Mouse (Mus musculus): ENCODE results near the gene Pds5a. TPM values are rescaled to one million over a fixed set of nuclear protein-coding genes. Genes with fewer than 3 reads are reported as not detected.

Gene Pds5a
- polyA plus RNA-seq, 1 experiment from 2014 or later, result 78.4 TPM

DNA sequence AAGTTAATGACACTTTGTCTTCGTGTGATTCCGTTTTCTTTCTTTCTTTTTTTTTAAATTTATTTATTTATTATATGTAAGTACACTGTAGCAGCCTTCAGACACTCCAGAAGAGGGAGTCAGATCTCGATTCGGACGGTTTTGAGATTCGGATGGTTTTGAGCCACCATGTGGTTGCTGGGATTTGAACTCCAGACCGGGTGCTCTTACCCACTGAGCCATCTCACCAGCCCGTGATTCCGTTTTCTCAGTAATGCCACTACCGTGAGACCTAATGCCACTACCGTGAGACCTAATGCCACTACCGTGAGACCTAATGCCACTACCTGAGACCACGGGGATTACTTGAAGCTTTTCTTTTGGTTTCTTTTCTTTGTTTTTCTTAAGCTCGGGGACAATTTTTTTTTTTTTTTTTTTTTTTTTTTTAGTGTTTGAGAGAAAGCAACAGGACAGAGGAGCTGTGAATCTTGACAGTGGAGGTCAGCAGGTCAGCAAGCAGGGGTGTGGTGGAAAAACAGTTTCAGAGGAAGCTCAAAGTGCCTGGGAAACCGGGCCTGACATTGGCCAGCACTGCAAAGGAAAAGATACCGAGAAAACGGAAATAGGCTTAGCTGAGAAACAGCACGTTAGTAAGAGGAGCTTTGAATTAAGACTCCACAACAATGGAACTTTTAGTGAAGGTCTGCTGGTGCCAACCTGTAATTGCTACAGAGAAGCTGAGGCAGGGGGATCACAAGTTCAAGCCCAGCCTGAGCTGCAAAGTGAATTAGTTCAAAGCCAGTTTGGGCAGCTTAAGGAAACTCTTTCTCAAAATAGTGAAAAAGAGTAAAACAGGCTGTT, 19.2 kb upstream of the Pds5a start:
- no peaks in the 10 kb centered on the region for H3K4me1 ChIP-seq (ENCODE audit: control insufficient read depth, insufficient read depth, low read length)
- H3K27me3 ChIP-seq (ENCODE audit: control insufficient read depth, insufficient read depth, low read length), result no peaks in the 10 kb centered on the region
- ATAC-seq (ENCODE audit: low FRiP score, low TSS enrichment), result no peak
- no peak overlapping the region for H3K9ac ChIP-seq (replicated peaks; ENCODE audit: low read length)
- no peak overlapping the region for H3K27ac ChIP-seq (replicated peaks; ENCODE audit: low read depth, low read length)
- no peak for DNase-seq
- H3K36me3 ChIP-seq (ENCODE audit: control insufficient read depth, insufficient read depth, low read length), result no peaks in the 10 kb centered on the region
- 82% methylated on average over 18 of the region's 18 CpGs for WGBS
- no peak overlapping the region for H3K4me3 ChIP-seq (replicated peaks; ENCODE audit: low read depth, low read length)
- no peak overlapping the region for H3K4me2 ChIP-seq (ENCODE audit: low read length)
- no peaks in the 10 kb centered on the region for H3K9me3 ChIP-seq (ENCODE audit: control insufficient read depth, low read length)

DNA sequence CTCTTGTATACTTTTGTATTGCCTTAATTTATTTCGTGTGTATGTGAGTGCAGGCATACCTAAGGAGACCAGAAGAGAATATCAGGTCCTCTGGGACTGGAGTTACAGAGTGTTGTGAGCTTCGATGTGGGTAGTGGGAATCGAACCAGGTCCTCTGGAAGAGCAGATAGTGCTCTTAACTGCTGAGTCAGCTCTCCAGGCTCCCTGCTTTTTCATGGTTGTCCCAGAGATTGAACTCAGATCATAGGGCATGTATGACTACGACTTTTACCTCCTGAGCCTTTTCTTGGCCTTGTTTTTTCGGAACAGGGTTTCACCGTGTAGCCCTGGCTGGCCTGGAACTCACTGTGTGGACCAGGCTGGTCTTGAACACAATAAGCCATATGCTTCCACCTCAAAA, 17.0 kb upstream of the Pds5a start:
- ATAC-seq (ENCODE audit: low FRiP score, low TSS enrichment) (no peak), DNase-seq (no peak)
- 92% methylated on average over 6 of the region's 6 CpGs for WGBS
- Histone ChIP-seq H3K36me3 (ENCODE audit: control insufficient read depth, insufficient read depth, low read length) (no peaks in the 10 kb centered on the region), H3K27ac (replicated peaks; ENCODE audit: low read depth, low read length) (no peak overlapping the region), H3K9ac (replicated peaks; ENCODE audit: low read length) (no peak overlapping the region), H3K4me1 (ENCODE audit: control insufficient read depth, insufficient read depth, low read length) (no peaks in the 10 kb centered on the region), H3K4me2 (ENCODE audit: low read length) (no peak overlapping the region), H3K27me3 (ENCODE audit: control insufficient read depth, insufficient read depth, low read length) (no peaks in the 10 kb centered on the region), H3K9me3 (ENCODE audit: control insufficient read depth, low read length) (no peaks in the 10 kb centered on the region), H3K4me3 (replicated peaks; ENCODE audit: low read depth, low read length) (no peak overlapping the region)

DNA sequence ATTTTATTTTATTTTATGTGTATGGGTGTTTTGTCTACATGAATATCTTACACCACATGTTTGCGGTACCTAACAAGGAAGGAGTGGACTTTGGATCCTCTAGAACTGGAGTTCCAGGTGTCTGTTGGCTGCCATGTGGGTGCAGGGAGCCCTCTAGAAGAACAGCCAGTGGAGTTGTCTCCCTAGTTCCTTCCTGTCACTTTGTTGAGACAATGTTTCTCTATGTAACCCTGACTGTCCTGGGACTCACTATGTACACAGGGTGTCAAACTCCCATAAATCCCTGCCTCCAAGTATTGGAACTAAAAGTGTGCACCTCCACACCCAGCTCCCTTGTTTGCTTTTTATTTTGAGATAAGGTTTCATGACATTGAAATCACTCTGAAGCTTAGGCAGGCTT, 13.4 kb upstream of the Pds5a start:
- Histone ChIP-seq H3K9me3 (ENCODE audit: control insufficient read depth, low read length) (no peaks in the 10 kb centered on the region), H3K27me3 (ENCODE audit: control insufficient read depth, insufficient read depth, low read length) (no peaks in the 10 kb centered on the region), H3K4me3 (replicated peaks; ENCODE audit: low read depth, low read length) (no peak overlapping the region), H3K4me1 (ENCODE audit: control insufficient read depth, insufficient read depth, low read length) (no peaks in the 10 kb centered on the region), H3K4me2 (ENCODE audit: low read length) (no peak overlapping the region), H3K27ac (replicated peaks; ENCODE audit: low read depth, low read length) (no peak overlapping the region), H3K9ac (replicated peaks; ENCODE audit: low read length) (no peak overlapping the region), H3K36me3 (ENCODE audit: control insufficient read depth, insufficient read depth, low read length) (no peaks in the 10 kb centered on the region)
- WGBS, result 95% methylated on average over 1 of the region's 1 CpGs
- DNase-seq, result no peak
- no peak for ATAC-seq (ENCODE audit: low FRiP score, low TSS enrichment)

DNA sequence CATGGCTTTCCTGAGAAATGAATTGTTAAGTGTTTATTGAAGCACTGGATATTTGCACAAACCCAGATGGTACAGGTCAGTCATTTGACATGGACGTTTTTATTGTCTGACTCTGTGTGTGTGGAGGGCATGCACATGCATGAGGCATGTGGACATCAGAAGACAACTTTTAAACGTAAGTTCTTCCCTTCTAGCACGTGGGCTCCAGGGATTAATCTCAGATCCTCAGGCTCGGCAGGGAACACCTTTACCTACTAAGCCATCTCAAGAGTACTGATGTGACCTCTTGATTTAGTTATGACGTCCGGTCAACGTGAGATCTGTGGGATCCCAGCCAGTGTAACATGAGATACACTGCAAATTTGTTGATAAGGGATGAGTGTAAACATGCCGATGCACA, 12.2 kb upstream of the Pds5a start:
- Histone ChIP-seq H3K4me1 (ENCODE audit: control insufficient read depth, insufficient read depth, low read length) (no peaks in the 10 kb centered on the region), H3K27me3 (ENCODE audit: control insufficient read depth, insufficient read depth, low read length) (no peaks in the 10 kb centered on the region), H3K36me3 (ENCODE audit: control insufficient read depth, insufficient read depth, low read length) (no peaks in the 10 kb centered on the region), H3K4me2 (ENCODE audit: low read length) (no peak overlapping the region), H3K27ac (replicated peaks; ENCODE audit: low read depth, low read length) (no peak overlapping the region), H3K9me3 (ENCODE audit: control insufficient read depth, low read length) (no peaks in the 10 kb centered on the region), H3K4me3 (replicated peaks; ENCODE audit: low read depth, low read length) (no peak overlapping the region), H3K9ac (replicated peaks; ENCODE audit: low read length) (no peak overlapping the region)
- no peak for DNase-seq
- 75% methylated on average over 8 of the region's 8 CpGs for WGBS
- no peak for ATAC-seq (ENCODE audit: low FRiP score, low TSS enrichment)

DNA sequence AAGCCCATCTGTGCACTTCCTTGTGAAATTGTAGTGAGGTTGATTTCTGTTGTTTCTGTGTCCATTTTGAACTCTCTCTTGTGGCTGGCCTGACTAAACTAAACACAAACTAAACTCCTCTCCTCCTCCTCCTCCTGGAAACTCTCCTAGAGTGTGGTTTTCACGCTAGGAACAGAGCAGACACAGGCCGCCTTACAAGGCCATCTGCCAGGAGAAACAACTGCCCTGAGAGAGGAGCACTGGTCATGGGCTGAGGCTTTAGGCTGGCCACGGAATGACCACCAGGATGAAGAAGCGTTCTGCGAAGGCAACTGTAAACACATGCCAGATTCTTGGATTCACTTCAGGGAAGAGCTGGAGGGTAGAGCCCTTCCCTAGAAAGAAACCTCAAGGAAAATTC, 8.9 kb upstream of the Pds5a start:
- WGBS, result 83% methylated on average over 5 of the region's 5 CpGs

DNA sequence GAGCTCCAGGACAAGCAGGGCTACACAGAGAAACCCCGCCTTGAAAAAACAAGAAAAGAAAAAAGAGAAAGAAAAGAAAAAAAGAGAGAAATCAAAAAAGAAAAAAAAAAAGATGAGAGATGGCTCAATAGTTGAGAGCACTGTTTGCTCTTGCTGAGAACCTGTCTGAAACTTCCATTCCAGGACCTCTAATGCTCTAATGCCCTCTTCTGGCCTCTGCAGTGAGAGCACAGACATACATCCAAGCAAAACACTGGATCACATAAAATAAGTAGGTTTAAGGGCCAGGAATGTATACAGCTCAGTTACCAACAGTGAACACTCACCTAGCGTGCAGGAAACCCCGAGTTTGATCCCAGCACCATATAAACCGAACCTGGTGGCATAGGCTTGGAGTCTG, 8.1 kb upstream of the Pds5a start:
- ATAC-seq (ENCODE audit: low FRiP score, low TSS enrichment) (no peak), DNase-seq (no peak)
- H3K4me2 ChIP-seq (ENCODE audit: low read length), result no peak overlapping the region
- 88% methylated on average over 4 of the region's 4 CpGs for WGBS
- H3K27ac ChIP-seq (replicated peaks; ENCODE audit: low read depth, low read length), result no peak overlapping the region
- no peaks in the 10 kb centered on the region for H3K36me3 ChIP-seq (ENCODE audit: control insufficient read depth, insufficient read depth, low read length)
- no peaks in the 10 kb centered on the region for H3K4me1 ChIP-seq (ENCODE audit: control insufficient read depth, insufficient read depth, low read length)
- H3K9me3 ChIP-seq (ENCODE audit: control insufficient read depth, low read length), result no peaks in the 10 kb centered on the region
- H3K27me3 ChIP-seq (ENCODE audit: control insufficient read depth, insufficient read depth, low read length), result no peaks in the 10 kb centered on the region
- no peak overlapping the region for H3K9ac ChIP-seq (replicated peaks; ENCODE audit: low read length)
- H3K4me3 ChIP-seq (replicated peaks; ENCODE audit: low read depth, low read length), result no peak overlapping the region

More for the DNA sequence above, 8.9 kb upstream of the Pds5a start:
- Histone ChIP-seq H3K27me3 (ENCODE audit: control insufficient read depth, insufficient read depth, low read length) (no peaks in the 10 kb centered on the region), H3K4me1 (ENCODE audit: control insufficient read depth, insufficient read depth, low read length) (no peaks in the 10 kb centered on the region), H3K4me2 (ENCODE audit: low read length) (no peak overlapping the region), H3K27ac (replicated peaks; ENCODE audit: low read depth, low read length) (no peak overlapping the region), H3K4me3 (replicated peaks; ENCODE audit: low read depth, low read length) (no peak overlapping the region), H3K36me3 (ENCODE audit: control insufficient read depth, insufficient read depth, low read length) (no peaks in the 10 kb centered on the region), H3K9ac (replicated peaks; ENCODE audit: low read length) (no peak overlapping the region), H3K9me3 (ENCODE audit: control insufficient read depth, low read length) (no peaks in the 10 kb centered on the region)
- DNase-seq (no peak), ATAC-seq (ENCODE audit: low FRiP score, low TSS enrichment) (no peak)

DNA sequence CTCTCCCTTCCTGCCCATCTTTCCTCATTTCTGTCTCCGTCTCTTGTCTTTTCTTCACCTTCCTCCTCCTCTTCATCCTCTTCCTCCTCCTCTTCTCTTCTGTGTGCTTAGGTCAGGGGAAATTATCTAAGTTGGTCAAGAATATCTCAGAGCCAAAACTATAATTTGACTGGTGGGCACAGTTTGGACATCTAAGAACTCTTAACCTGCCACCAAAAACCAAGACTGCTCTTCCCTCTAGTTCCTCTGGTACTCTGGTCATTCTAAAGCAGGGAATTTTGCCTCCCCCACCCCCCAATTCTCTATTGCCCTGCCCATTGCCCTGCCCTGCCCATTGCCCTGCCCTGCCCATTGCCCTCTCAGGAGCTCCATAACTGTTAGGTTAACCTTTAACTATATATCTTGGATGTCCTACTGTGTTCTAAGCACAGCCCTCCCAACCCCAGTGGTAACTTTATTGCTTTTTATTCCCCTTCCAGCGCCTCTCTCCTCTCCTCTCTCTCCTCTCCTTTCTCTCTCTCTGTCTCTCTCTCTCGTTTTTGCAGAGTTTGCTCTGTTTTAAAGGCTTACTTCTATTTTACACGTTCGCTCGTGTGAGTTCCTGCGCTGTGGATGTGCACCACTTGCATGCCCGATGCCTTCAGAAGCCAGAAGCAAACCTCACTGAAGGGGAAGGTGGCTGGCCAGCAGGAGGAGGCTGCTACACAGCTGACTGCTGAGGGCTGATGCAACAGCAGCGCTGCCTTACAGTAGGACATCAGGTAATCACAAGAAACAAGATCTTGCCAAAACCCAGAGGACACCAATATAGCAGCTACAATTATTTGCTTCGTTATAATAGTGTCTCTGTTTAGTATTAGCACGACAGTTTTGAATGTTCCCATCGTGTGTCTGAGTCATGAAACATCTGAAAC, 6.9 kb upstream of the Pds5a start:
- no peak for ATAC-seq (ENCODE audit: low FRiP score, low TSS enrichment)
- DNase-seq, result no peak
- Histone ChIP-seq H3K9me3 (ENCODE audit: control insufficient read depth, low read length) (no peaks in the 10 kb centered on the region), H3K36me3 (ENCODE audit: control insufficient read depth, insufficient read depth, low read length) (no peaks in the 10 kb centered on the region), H3K4me3 (replicated peaks; ENCODE audit: low read depth, low read length) (no peak overlapping the region), H3K4me2 (ENCODE audit: low read length) (no peak overlapping the region), H3K9ac (replicated peaks; ENCODE audit: low read length) (no peak overlapping the region), H3K27me3 (ENCODE audit: control insufficient read depth, insufficient read depth, low read length) (no peaks in the 10 kb centered on the region), H3K27ac (replicated peaks; ENCODE audit: low read depth, low read length) (no peak overlapping the region), H3K4me1 (ENCODE audit: control insufficient read depth, insufficient read depth, low read length) (no peaks in the 10 kb centered on the region)
- 80% methylated on average over 12 of the region's 12 CpGs for WGBS

DNA sequence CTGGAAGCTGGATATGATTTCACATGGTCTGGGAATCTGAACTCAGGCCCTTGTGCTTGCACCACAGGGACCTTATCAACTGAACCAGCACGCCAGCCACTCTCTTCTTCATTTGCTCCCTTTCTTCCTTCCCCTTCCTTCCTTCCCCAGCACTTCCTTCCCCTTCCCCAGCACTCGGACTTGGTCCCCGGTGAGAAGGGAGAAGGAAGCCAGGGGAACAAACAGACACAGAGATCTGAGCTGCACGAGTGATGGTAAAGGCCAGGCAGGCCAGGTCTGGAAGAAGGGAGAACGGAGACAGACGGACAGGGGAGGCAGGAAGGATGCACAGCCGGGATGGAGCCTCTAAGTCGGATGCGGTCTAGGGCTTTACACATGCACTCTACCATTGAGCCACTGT, 5.2 kb upstream of the Pds5a start:
- Histone ChIP-seq H3K27me3 (ENCODE audit: control insufficient read depth, insufficient read depth, low read length) (no peaks in the 10 kb centered on the region), H3K36me3 (ENCODE audit: control insufficient read depth, insufficient read depth, low read length) (no peaks in the 10 kb centered on the region), H3K4me2 (ENCODE audit: low read length) (no peak overlapping the region), H3K27ac (replicated peaks; ENCODE audit: low read depth, low read length) (no peak overlapping the region), H3K9me3 (ENCODE audit: control insufficient read depth, low read length) (no peaks in the 10 kb centered on the region), H3K4me1 (ENCODE audit: control insufficient read depth, insufficient read depth, low read length) (no peaks in the 10 kb centered on the region), H3K9ac (replicated peaks; ENCODE audit: low read length) (no peak overlapping the region), H3K4me3 (replicated peaks; ENCODE audit: low read depth, low read length) (no peak overlapping the region)
- ATAC-seq (ENCODE audit: low FRiP score, low TSS enrichment) (no peak), DNase-seq (no peak)
- WGBS, result 80% methylated on average over 9 of the region's 9 CpGs

Measured in midbrain, embryonic 14.5 days (tissue).